In genomic region chr2:162660941-162661386, GRCm38 (mm10) we compare ENCODE assay signal across 9 mouse cellular contexts. TPM values are rescaled to one million over a fixed set of nuclear protein-coding genes. Genes with fewer than 3 reads are reported as not detected.
A peak's percentile ranks its signal among the peaks of the same experiment; 100 is the strongest.
DNase-seq lines count a peak whose midpoint lies in the region; ATAC-seq and TF ChIP-seq lines count a peak whose summit lies in the region.
"Had no signal": no experiment of that assay in that cellular context is flagged by ENCODE, and none has a peak within 500 bp of the region (broad histone marks: within the 10 kb centered on the region; RNA-seq: fewer than 3 reads in every experiment).

Gene Ptprt, minus strand, starts transcription at chr2:162661147.

- ATAC-seq in kidney, embryonic 14.5 days (ENCODE audit: low FRiP score, low TSS enrichment) = peak; percentile 44
- ATAC-seq in neural tube, embryonic 13.5 days (ENCODE audit: low read depth) = peak; percentile 60
- no peak for ATAC-seq in monocyte, adult 5-6 weeks (replicated peaks; ENCODE audit: insufficient number of reproducible peaks, low FRiP score, low TSS enrichment, poor library complexity, severe bottlenecking)
- ATAC-seq: Patski had no signal

- no peak within 1 kb of the TSS; the same call in 1 of the 2 replicates for H3K27ac ChIP-seq in kidney, embryonic 14.5 days (ENCODE audit: low read depth, low read length)
- H3K27ac ChIP-seq in cerebellum, adult 2 months (ENCODE audit: insufficient read depth, low read length) = peak within 1 kb of the TSS; percentile 54
- H3K27ac ChIP-seq in neural tube, embryonic 13.5 days (replicated peaks) = peak within 1 kb of the TSS; percentile 68

- H3K4me1 ChIP-seq in kidney, embryonic 14.5 days (ENCODE audit: control insufficient read depth, insufficient read depth, low read length) = 0 out of 2 replicates have a peak, but pooled peaks cover 12% of the 10 kb centered on the region
- H3K4me1 ChIP-seq in cerebellum, adult 2 months (ENCODE audit: control insufficient read depth, insufficient read depth, low read length) = no peaks in the 10 kb centered on the region
- peaks cover 67% of the 10 kb centered on the region for H3K4me1 ChIP-seq in neural tube, embryonic 13.5 days (replicated peaks)

- H3K27me3 ChIP-seq in kidney, embryonic 14.5 days (ENCODE audit: control insufficient read depth, insufficient read depth, low read length) = peaks cover 54% of the 10 kb centered on the region
- H3K27me3 ChIP-seq in cerebellum, adult 2 months (ENCODE audit: control insufficient read depth, insufficient read depth, low read length) = no peaks in the 10 kb centered on the region
- H3K27me3 ChIP-seq in neural tube, embryonic 13.5 days = peaks cover 42% of the 10 kb centered on the region

- H3K36me3 ChIP-seq in kidney, embryonic 14.5 days (ENCODE audit: control insufficient read depth, insufficient read depth, low read length) = no peaks in the 10 kb centered on the region
- no peaks in the 10 kb centered on the region for H3K36me3 ChIP-seq in neural tube, embryonic 13.5 days

- TF ChIP-seq CTCF in cerebellum, adult 2 months (IDR thresholded peaks at IDR 0.05; ENCODE audit: borderline replicate concordance, insufficient read depth, low read depth, low read length) = no peak

- intact Hi-C loops in left cerebral cortex, postnatal 14 days (cut with DNase I) = loop anchor here (10.0 kb wide), 1 partner anchor 1196 kb away; no protein-coding TSS in a partner anchor

- no peaks in the 10 kb centered on the region for H3K9me3 ChIP-seq in kidney, embryonic 14.5 days (ENCODE audit: control insufficient read depth, low read length)
- H3K9me3 ChIP-seq in neural tube, embryonic 13.5 days = no peaks in the 10 kb centered on the region

- H3K9ac ChIP-seq in kidney, embryonic 14.5 days (ENCODE audit: low read depth, low read length) = peak within 1 kb of the TSS; percentile 57
- H3K9ac ChIP-seq in neural tube, embryonic 13.5 days = peak within 1 kb of the TSS; percentile 83

- peak within 1 kb of the TSS; percentile 51 for H3K4me3 ChIP-seq in kidney, embryonic 14.5 days (ENCODE audit: low read length)
- H3K4me3 ChIP-seq in cerebellum, adult 2 months (replicated peaks; ENCODE audit: insufficient read depth, low read depth, low read length) = peak within 1 kb of the TSS; percentile 63
- peak within 1 kb of the TSS; percentile 65 for H3K4me3 ChIP-seq in neural tube, embryonic 13.5 days

- 0% methylated on average over 19 of the region's 73 CpGs for WGBS in kidney, embryonic 14.5 days
- 2% methylated on average over 53 of the region's 73 CpGs for WGBS in cerebellum, adult 2 months
- WGBS in neural tube, embryonic 13.5 days = under 1% methylated on average over 36 of the region's 73 CpGs

- no peak for DNase-seq in kidney, adult 18-20 months
- peak; percentile 62 for DNase-seq in cerebellum, adult 2 months
- peak in 1 of 2 experiments; percentile 58 for DNase-seq in frontal cortex, adult 2 months (ENCODE audit: extremely low spot score in 1 of 2, low spot score in 1 of 2)
- peak; percentile 55 to 58 for DNase-seq in left cerebral cortex, postnatal 14 days (ENCODE audit: low spot score in 2 of 2)
- DNase-seq in urinary bladder, adult 2 months (ENCODE audit: low spot score) = no peak

- TF ChIP-seq POLR2A in cerebellum, adult 2 months (IDR thresholded peaks at IDR 0.05; ENCODE audit: borderline replicate concordance, insufficient read depth, low read length) = no peak

- peak within 1 kb of the TSS; percentile 97 for H3K4me2 ChIP-seq in kidney, embryonic 14.5 days (replicated peaks; ENCODE audit: low read depth, low read length)
- peak within 1 kb of the TSS; percentile 98 for H3K4me2 ChIP-seq in neural tube, embryonic 13.5 days

RNA-seq across cellular contexts. Expression of gene Ptprt, which starts in this region (rescaled TPM):
- polyA plus RNA-seq in kidney, embryonic 14.5 days (2014; fragmentation: Nextera tagmentation; extraction: Ambion mirVana) = 3.6 and 4.6 TPM in 2 replicates
- polyA plus RNA-seq in cerebellum, adult 2 months (2012; rRNA removed) = 15.9 and 16.3 TPM in 2 replicates
- 32.3 and 35.6 TPM in 2 replicates for polyA plus RNA-seq in frontal cortex, adult 2 months (2012; rRNA removed)
- 100 to 1,000 TPM in 1 of 2 experiments, 10 to 100 TPM in 1; 96.9 to 100 TPM for total RNA-seq in left cerebral cortex, postnatal 14 days (2021)
- polyA plus RNA-seq in neural tube, embryonic 13.5 days (2015; fragmentation: Nextera tagmentation; extraction: Ambion mirVana) = 6.6 and 8.1 TPM in 2 replicates
- not detected in 3 replicates for total RNA-seq in monocyte, adult 5-6 weeks (2017)
- 0.25 and 0.49 TPM in 2 replicates for polyA plus RNA-seq in urinary bladder, adult 2 months (2012; rRNA removed)

Comparison
In these comparisons a context has a peak if more than half of its experiments do, and no peak if none do; other contexts are left out.
1. RNA of gene Ptprt (total RNA-seq): 96.9 to 100 TPM in left cerebral cortex, postnatal 14 days; not detected in monocyte, adult 5-6 weeks; every median in the first group is over 10 times any median in the second.
2. DNase-seq: peak in cerebellum, adult 2 months (2 of 2) and left cerebral cortex, postnatal 14 days (2 of 2); none in kidney, adult 18-20 months (single experiment) and urinary bladder, adult 2 months (single experiment).
3. Peak in every context shown above with its lines, with median percentiles within 50 percentile points of each other: H3K4me3 ChIP-seq.